ENCODE assay signal across 8 mouse cellular contexts in the genomic region with DNA sequence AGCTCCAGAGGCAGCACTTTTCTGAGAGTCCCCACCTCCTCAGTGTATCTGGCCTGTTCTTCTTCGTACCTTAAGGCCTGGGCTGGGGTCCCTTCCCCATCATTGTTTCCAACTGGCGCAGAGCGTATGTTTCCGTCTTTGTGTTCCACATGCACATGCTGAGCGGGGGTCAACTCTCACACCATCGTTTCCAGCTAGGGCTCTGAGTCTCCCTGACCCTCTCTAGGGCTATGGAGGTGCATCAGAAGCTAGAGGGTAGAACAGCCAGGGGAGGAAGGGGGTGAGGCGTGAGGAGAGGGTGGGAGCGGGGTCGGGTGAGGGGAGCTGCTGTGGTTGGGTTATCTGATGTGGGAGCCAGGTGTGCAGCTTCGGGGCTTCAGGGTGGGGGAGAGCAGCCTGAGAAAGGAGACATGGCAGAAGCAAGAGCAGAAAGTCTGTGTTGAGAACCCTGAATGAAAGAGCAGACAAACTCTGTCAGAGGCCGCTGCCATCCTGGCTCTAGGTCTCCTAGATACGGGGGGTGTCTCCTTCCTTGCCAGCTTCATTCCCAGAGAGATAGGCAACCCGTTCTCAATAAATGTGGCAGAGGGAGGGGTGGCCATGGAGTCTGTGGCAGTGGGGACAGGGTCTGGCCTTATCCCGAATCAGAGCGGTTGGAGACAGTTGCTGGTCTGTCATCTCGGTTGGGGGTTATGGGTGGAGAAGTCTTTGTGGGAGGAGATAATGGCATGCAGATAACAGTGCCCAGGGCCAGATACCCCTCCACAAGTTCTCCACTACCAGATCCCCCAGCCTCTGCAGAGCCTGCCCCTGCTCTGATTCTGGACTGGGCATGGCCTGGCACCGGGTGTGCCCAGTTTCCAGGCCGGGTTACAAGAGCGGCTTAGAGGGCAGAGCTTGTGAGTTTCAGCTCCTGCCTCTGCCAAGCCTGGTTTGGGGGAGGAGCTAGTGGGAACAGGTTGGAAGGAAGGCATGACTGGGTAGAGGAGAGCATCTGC. TPM values are rescaled to one million over a fixed set of nuclear protein-coding genes. Genes with fewer than 3 reads are reported as not detected.
DNase-seq lines count a peak whose midpoint lies in the region; ATAC-seq and TF ChIP-seq lines count a peak whose summit lies in the region.

Gene Hdac7 (minus strand): TSS at position 466 of the 998 bp plus-strand sequence.

- H3K27ac ChIP-seq in spleen, adult 2 months (ENCODE audit: insufficient read depth, low read length): peak within 1 kb of the TSS; percentile 55
- H3K27ac ChIP-seq in limb, embryonic 13.5 days: no peak within 1 kb of the TSS
- no peak within 1 kb of the TSS for H3K27ac ChIP-seq in neural tube, embryonic 13.5 days (replicated peaks)

- no peak for DNase-seq in spleen, adult 2 months (ENCODE audit: low read depth in 1 of 2, low spot score in 2 of 2)
- DNase-seq in spleen, adult 18-20 months: no peak
- no peak for DNase-seq in heart, postnatal 25 days (ENCODE audit: low spot score)
- no peak for DNase-seq in right cerebral cortex, adult 18-20 months

- no peaks in the 10 kb centered on the region for H3K9me3 ChIP-seq in limb, embryonic 13.5 days
- H3K9me3 ChIP-seq in neural tube, embryonic 13.5 days: no peaks in the 10 kb centered on the region

- no peaks in the 10 kb centered on the region for H3K27me3 ChIP-seq in spleen, adult 2 months (ENCODE audit: control insufficient read depth, insufficient read depth, low read length)
- H3K27me3 ChIP-seq in limb, embryonic 13.5 days: no peaks in the 10 kb centered on the region
- H3K27me3 ChIP-seq in neural tube, embryonic 13.5 days: no peaks in the 10 kb centered on the region

- ATAC-seq in erythroblast, adult 5-6 weeks (replicated peaks; ENCODE audit: low FRiP score, poor library complexity, severe bottlenecking): peak; percentile 51; the same call in 1 of the 2 replicates
- ATAC-seq in limb, embryonic 13.5 days (ENCODE audit: low FRiP score, low read depth): no peak
- no peak for ATAC-seq in neural tube, embryonic 13.5 days (ENCODE audit: low read depth)
- no peak for ATAC-seq in frontal cortex, adult (ENCODE audit: low TSS enrichment)

- peaks cover 20% of the 10 kb centered on the region; the same call in 1 of the 2 replicates for H3K4me1 ChIP-seq in spleen, adult 2 months (ENCODE audit: control insufficient read depth, insufficient read depth, insufficient read length)
- H3K4me1 ChIP-seq in limb, embryonic 13.5 days: peaks cover 15% of the 10 kb centered on the region
- peaks cover 13% of the 10 kb centered on the region; the same call in 1 of the 2 replicates for H3K4me1 ChIP-seq in neural tube, embryonic 13.5 days (replicated peaks)

- intact Hi-C loops in heart, postnatal 25 days (cut with DNase I): loop anchor here (5.0 kb wide), 1 partner anchor 177 kb away; no protein-coding TSS in a partner anchor

- H3K9ac ChIP-seq in limb, embryonic 13.5 days: no peak within 1 kb of the TSS
- no peak within 1 kb of the TSS for H3K9ac ChIP-seq in neural tube, embryonic 13.5 days

- H3K36me3 ChIP-seq in spleen, adult 2 months (ENCODE audit: control insufficient read depth, insufficient read depth, low read length): no peaks in the 10 kb centered on the region
- H3K36me3 ChIP-seq in limb, embryonic 13.5 days: no peaks in the 10 kb centered on the region
- no peaks in the 10 kb centered on the region for H3K36me3 ChIP-seq in neural tube, embryonic 13.5 days

- no peak for TF ChIP-seq CTCF in spleen, adult 2 months (IDR thresholded peaks at IDR 0.05; ENCODE audit: extremely low read depth, insufficient read depth, insufficient read length, insufficient replicate concordance)

- no peak for TF ChIP-seq POLR2A in spleen, adult 2 months (IDR thresholded peaks at IDR 0.05; ENCODE audit: low read depth, low read length)

- H3K4me2 ChIP-seq in limb, embryonic 13.5 days (replicated peaks): no peak within 1 kb of the TSS
- no peak within 1 kb of the TSS for H3K4me2 ChIP-seq in neural tube, embryonic 13.5 days

- peak within 1 kb of the TSS; percentile 24; the same call in 1 of the 2 replicates for H3K4me3 ChIP-seq in spleen, adult 2 months (ENCODE audit: extremely low read depth, insufficient read depth, insufficient read length)
- H3K4me3 ChIP-seq in limb, embryonic 13.5 days: no peak within 1 kb of the TSS
- H3K4me3 ChIP-seq in neural tube, embryonic 13.5 days: no peak within 1 kb of the TSS

- 67% methylated on average over 19 of the region's 19 CpGs for WGBS in spleen, adult 2 months
- 63% methylated on average over 19 of the region's 19 CpGs for WGBS in limb, embryonic 13.5 days
- 74% methylated on average over 19 of the region's 19 CpGs for WGBS in neural tube, embryonic 13.5 days

RNA-seq across cellular contexts. Expression of gene Hdac7, which starts in this region (rescaled TPM):
- polyA plus RNA-seq in spleen, adult 2 months (2012; rRNA removed): 104 and 137 TPM in 2 replicates
- total RNA-seq in erythroblast, adult 5-6 weeks (2015; ENCODE audit: low replicate concordance): 3.5 and 7.7 TPM in 2 replicates
- 1.1 and 3.8 TPM in 2 replicates for total RNA-seq in erythroblast, adult 5-6 weeks (2017; ENCODE audit: low replicate concordance)
- total RNA-seq in heart, postnatal 25 days (2021): 10 to 100 TPM; 30.3 to 33.0 TPM
- polyA plus RNA-seq in limb, embryonic 13.5 days (2015; fragmentation: Nextera tagmentation; extraction: Ambion mirVana): 32.6 and 34.8 TPM in 2 replicates
- 24.9 and 26.1 TPM in 2 replicates for polyA plus RNA-seq in neural tube, embryonic 13.5 days (2015; fragmentation: Nextera tagmentation; extraction: Ambion mirVana)
